Mouse (Mus musculus) layer of hippocampus, postnatal 10 days (tissue): Measurements from ENCODE around the gene Gm37240. TPM values are rescaled to one million over a fixed set of nuclear protein-coding genes. Genes with fewer than 3 reads are reported as not detected.

ENCODE experiments used
- DNase-seq, 2 experiments: peaks; one replicate each; pipeline ENCODE4 v3.0.0; 2021; ENCODE audit warnings: low spot score in 2 of 2
- total RNA-seq, 2 experiments: library from RNA; stranded (reverse); gene quantifications; 2 replicates each; pipeline ENCODE4 v1.2.3; 2021

The Gm37240 gene
- total RNA-seq, 2 experiments from 2014 or later: 0.75 to 0.80 TPM

DNA sequence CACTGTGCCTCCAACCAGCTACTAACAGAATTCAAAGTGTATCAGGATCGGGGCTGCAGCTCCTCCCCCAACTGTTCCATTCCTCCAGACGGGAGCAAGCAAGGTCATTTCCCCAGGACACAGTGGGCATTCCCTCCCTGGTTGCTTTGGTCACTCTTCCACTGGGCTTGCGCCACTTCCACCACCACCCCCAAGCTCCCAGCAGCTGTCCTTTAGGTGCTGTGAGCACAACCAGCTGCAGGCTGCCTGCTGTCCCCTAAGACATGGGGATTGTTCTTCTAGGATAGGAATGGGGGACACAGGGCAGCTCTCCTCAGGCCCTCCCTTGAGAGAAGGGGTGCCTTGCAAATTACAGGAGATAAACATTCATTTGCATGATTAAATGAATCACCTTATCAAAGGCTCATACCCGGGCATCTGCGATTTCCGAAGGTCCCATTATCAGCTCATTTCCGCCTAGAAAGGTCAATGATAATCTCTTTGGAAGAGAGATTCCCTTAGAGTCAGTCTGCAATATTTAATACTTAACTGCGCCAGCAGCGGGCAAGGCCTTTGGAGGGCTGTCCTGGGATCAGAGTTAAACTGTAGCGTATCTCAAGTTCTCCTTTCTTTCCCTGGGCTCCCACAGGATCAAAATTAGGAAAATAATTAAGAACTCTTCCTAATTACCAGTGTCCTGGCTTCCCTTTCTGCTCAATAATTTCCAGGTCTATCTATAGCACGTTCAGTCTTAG, 1247.4 kb downstream of the Gm37240 start:
- no peak for DNase-seq

DNA sequence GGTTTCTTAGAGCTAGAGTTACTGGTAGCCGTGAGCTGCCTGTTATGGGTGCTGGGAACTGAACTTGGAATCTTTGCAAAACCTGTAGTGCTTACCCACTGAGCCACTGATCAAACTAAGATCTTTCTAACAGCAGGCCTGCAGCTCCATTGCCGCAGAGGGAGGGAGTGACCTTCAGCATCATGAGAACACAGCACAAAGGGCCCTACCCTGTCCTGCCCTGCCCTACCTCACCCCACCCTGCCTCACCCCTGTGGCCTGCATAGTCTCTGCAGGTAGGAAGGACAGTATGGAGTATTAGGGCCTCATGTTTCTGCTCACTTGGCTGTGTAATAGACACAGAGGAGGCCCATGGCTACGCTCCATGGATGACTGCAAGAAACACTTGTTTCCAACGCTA, 1248.5 kb downstream of the Gm37240 start:
- no peak for DNase-seq

DNA sequence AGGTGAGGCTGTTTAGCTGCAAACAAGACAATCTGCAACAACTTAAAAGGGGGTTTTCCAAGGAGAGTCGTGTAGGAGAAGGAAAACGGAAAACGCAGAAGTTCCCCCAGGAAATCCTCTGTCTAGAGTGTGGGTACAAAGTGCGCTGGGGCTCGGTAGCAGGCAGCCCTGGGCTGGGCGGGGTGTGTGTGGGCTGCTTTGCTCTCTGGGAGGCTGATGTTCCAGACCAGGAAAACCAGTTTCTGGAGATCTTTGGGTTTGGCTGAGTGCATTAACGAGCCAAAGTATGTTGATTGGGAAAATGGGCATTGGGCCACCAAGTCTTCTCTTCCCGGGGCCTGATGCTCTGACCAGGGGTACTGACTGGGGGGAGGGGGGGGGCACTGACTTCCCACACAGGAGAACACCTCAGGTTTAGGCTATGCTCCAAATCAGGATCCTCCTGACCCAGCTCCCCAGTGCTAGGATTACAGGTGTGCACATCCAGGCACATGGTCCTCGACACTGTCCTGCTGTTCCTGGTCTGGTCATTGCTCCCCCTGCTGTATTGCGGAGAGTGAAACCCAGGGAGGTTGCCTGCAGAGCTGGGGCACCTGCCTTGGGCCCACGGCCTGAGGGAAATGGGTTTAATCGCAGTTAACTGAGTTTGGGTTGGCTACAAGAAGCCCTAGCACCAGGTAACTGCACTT, 1249.3 kb downstream of the Gm37240 start:
- DNase-seq: no peak

DNA sequence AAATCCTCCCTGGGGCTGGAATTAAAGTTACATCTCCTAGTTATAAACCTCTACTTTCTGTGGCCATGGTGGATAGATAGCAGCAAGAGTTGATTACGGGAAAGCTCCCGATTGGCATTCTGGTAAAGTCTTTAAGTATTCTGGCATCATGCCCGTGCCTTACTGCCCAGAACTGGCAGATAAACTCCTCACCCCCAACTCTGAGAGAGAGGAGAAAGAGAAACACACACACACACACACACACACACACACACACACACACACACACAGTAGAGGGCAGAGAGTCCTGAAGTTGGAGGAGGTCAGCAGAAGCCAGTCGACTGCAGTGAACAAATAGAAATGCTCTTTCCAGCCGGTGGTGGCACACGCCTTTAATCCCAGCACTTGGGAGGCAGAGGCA, 1250.2 kb downstream of the Gm37240 start:
- DNase-seq: no peak

DNA sequence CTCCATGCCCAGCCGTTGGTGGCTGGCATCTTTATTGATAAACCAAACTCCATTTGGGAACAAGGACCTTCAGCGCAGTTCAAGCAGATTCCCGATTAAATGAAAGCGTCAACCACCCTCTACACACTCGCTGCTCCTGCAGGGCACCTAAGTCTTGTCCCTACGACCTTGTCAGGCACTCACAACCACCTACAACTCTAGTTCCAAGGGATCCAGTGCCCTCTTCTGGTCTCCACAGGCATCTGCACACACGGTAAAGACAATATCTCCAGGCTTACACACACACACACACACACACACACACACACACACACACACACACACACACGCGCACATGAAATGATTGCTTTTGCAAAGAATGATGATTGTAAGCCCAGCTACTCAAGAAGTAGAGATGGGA, 1255.7 kb downstream of the Gm37240 start:
- no peak for DNase-seq

DNA sequence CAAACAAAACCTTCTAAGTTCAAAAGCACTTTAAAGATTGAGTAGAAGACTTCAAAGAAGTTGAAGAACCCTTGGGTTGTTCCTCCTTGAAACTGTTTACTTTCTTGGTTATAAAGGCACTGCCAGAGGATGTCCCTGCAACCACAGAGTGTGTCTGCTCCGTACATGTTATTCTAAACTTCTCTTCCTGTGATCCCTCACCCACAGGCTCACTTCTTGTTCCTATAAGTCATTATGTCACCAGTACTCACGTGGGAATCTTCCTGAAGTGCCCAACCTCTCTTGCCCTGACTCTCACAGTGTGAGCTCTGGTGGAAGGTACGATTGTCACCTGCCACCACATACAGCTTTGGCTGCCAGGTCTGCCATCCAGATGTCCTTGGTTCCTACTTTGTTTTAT, 1265.3 kb downstream of the Gm37240 start:
- DNase-seq: no peak

DNA sequence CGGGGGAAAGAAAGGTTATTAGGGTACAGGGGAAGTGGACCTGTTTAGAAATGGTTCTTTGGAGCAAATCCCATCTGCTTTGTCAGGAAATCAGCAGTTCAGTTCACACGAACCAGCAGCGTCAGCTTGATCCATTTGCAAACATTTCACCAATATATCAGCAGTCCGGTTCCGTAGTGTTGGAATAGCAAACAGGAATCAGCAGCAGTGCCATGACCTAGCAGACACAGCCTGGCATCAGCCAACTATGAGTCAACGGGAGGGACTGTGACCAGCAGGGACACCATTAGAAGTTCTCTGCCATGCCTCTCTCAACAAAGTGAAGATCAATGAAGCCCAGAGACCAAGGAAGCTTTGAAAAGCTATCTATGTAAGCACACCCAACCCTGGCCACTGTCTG, 1267.6 kb downstream of the Gm37240 start:
- no peak for DNase-seq

DNA sequence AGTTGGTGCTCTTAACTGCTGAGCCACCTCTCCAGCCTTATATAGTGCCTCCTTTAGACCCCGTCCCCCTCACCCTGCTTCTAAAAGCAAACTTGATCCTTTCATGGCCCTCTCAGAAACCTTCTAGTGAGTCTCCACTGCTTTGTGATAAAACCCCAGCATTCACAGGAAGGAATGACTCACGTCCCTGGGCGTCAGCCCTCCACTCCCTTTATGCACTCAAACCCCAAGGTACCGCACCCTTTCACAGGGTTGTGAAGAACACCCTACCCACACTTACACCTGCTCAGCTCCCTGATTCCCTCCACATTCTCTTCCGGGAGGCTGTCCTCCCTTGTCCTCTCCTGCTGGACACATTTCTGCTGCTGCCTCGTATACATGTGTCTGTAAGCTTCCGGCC, 1268.3 kb downstream of the Gm37240 start:
- no peak for DNase-seq

DNA sequence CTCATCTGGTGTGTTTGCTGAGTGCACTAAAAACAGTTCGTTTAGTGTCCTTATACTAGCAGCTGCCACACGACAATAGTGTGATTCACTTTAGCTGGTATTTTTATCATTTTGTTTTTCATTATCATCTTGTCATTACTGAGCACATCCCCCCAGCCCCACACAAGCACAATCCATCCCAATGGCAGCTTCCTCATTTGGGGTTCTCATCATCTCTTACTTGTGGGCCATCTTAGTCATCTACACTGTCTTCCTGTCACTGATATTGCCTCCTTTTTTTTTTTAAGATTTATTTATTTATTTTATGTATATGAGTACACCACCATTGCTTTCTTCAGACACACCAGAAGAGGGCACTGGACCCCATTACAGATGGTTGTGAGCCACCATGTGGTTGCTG, 1268.7 kb downstream of the Gm37240 start:
- no peak for DNase-seq

DNA sequence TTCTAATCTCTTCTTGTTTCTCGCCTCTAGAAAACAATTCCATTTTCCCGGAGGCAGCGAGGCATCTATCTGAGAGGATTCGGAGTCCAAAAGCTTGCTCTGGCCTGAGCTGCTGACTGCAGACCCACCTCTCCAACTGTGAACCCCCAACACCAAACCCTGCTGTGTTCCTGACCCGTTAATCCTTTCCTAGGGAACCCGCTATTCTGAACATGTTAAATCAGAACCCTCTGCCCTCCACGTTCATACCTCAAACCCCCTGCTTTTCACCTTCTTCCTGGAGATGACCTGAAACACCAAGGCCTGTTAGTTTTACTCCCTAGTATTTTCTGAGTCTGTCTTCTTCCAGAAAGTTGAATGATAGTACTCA, 1271.5 kb downstream of the Gm37240 start:
- no peak for DNase-seq

DNA sequence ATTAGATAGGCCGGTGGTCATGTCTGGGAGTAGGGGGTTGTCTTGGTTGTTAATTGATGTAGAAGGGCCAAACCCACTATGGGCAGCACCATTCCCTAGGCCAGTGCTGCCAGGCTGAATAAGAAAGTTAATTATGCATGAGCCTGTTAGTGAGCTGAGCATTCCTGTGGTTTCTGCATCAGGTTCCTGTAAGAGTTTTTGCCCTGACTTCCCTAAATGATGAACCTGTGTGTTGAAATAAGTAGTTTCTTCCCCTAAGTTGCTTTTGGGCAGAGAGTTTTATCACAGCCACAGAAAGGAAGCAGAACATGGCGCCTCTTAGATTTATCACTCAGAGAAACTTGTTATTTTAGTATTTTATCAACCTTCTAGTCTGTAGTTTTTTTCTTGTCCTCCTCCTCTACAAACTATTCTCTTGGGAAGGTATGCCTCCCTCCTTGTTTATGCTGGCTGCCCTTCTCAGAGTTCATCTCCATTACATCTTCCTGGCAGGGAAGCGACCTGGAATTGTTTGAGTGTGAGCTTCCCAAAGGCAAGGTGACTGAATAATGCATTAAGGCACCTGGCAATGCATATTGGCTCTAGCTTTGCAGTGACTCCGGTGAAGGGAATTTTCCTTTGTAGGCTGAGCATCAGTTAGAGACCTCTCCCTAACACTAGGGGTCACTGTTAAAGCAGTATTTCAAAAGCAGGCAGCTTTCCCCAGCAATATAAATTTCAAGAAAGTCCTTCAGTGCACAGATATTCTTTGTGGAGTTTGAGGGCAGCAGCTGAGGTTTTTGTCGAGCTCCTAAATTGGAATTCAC, 1272.1 kb downstream of the Gm37240 start:
- DNase-seq: peak; percentile 14 to 22

DNA sequence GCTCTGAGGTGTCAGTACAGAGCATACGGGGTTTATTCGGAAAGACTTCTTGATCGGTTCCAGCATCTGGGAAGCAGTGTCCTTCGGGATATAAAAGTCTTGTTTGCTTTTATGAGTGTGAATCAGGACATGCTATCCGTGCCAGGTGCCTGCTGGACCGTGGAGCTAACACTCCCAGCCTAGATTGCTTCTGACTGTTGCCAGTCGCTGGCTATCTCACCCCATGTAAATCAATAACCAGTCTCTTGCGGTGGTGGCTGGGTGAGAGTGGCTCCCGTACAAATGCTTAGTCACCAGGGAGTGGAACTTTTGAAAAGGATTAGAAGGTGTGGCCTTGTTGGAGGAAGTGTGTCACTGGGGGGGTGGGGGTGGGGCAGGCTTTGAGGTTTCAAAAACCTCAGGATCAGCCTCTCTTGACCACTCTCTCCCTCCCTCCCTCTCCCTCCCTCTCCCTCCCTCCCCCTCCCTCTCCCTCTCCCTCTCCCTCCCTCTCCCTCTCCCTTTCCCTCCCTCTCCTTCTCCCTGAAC, 1277.1 kb downstream of the Gm37240 start:
- DNase-seq: no peak

DNA sequence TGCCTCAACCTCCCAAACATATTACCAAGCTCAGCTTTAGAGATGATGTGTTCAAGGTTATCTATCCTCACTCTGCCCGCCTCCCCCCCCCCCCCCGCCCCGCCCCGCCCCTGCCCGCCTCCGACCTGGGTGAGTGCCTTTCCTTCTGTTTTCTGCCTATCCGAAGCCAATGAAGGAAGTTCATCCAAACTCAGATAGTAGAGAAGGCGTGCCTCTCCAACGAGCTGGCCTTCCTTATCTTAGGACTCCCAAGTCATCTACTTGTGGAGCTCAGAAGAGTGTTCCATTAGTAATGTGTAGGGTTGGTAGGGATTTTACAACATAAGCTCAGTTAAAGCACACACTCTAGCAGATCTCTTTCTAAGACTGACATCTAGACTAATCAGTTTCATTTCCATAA, 1284.1 kb downstream of the Gm37240 start:
- no peak for DNase-seq

DNA sequence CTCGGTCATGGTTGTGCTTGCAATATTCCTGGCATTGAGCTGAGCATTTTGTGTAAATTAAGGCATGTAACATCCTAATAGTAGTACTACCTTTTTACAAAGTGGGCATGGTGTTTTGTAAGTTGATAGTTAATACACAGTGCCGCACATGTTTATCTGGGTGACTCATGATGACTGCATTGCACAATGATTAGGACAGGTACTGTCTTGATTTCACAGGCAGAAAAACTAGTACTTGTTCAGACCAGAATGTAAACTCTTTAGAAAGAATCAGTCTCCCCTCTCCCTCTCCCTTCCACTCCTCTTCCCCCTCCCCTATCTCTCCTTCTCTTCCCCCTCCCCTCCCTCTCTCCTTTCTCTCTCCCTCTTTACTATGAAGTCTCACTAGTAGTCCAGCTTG, 1284.6 kb downstream of the Gm37240 start:
- DNase-seq: no peak

DNA sequence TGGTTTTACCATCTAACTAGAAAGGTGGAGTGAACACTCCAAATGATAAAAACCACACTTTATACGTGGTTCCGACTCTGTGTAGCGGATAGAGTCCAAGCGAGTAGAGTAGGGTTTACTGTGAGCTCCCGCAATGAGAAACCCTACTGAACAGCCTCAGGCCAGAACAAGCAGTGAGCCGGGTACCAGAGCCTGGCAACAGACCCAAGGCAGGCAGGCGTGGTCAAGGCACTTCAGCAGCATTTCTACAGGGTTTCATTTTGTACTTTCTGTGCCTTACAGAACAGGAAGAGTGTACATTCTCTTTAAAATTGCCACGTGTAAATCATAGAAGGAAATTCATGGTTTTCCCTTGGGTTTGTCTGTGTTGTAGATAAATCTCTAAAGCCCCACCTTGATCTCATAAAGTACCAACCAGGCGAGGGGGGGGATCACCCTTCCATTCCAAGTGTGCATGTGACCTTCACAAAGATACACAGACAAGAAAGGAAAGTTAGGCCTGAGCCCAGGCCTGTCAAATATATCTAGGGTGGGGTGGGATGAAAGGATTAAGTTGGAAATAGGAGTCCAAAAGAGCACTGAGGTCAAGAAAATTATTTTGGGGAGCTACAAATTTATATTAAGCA, 1285.3 kb downstream of the Gm37240 start:
- no peak for DNase-seq

DNA sequence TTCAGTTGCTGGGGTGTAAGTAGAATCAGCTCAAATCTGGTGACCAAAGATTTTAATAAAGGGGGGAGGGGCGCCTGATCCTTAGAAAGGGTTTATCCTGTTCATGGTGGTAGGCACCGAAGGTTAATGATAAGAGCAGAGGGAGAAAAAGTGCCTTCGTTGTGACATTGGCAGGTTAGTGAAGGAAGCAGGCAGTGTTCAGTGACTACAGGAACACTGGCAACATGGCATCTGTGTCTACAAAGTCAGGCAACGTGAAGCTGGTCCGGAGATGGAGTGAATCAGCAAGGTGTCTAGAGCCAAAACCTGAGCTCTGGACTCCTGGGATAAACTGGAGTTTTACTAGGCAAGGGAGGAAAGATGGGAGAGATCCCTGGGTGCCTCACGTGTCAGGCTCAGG, 1288.6 kb downstream of the Gm37240 start:
- DNase-seq: no peak

DNA sequence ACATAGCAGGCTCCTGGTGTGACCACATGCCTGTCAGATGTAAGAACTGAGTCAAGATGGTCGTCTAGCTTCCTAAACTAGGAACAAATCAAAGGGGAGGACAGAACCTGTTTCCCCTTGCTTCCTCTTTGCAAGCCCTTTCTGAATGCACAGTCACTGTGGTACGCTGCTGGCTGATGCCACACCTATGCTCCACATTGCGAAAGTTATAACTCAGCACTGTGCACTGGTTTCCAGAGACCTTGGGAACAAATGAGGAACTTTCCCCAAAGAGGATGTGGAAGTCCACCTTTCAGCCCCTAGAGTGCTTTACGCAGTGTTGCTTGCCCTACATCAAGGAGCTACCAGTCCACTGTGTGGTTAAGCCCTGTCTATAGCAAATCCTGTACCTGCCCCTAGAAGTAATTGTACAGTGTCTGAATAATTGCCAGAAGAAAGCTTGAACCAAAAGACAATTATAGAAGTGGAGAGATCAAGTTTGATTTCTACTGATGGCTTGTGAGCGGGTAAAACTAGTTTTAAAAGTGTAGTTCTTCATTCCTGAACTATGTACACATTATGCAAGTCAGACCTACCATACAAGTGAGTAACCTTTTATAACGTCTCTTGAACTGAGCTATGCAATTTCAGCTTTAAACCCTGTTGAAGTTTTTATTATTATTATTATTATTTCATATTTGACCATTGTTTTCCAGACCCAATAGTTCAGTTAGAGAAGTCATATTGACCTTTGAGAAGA, 1289.2 kb downstream of the Gm37240 start:
- no peak for DNase-seq

DNA sequence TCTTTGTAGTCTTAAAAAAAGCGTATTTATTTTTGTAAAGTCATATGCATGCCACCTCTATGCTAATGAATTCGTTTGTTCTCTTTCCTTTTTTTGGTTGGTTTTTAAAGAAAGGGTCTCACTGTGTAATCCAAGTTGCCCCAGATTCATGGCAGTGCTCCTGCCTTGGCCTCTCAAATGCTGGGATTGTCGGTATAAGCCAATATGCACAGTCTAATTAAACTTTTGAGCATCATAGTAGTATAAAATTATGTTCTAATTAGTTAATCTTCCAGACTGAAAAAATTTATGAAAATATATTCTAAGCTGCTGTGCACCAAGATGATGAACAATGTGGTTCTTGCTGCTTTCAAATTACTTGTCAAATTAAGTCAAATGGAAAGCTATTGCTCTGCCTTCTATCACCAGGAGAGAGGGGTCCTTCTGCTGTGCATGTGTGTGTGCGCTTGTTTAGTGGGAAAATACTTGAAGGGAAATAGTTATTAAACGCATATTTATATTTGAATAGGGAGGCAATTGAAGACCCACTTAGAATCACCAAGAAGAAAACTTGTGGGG, 1291.6 kb downstream of the Gm37240 start:
- DNase-seq: no peak

DNA sequence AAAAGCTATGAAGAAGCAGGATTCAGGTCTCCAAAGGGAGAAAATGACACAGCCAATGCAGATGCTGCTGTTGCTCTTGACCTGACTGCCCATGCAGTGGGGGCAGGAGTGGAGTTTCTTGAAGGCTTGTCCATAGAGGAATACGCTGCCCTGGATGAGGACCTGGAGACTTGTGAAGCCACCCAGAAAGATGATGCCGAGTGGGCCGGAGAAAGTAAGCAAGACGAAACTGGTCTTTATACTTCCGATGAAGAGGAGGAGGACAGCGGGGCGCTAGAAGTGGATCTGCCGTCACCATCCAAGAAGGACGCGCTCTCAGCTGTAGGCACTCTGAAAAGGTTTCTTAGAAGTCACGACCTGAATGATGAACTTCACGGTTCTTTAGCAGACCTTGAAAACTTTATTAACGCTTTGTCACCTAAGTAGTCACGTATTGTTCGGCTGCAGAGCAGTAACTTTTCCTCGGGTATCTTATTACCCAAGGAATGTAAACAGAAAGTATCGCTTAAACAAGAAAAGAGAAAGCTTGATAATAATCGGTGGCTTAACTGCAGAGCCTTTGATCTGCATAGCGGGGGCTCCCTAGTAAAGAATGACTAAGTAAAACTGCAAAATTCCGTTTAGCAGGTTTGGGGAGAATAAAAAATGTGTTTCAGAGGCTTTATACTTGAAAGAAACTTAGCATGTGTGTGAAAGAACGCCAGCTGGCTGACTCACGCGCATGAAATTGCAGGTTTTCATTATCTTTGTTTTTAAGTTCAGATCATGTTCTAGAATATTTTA, 1292.2 kb downstream of the Gm37240 start:
- no peak for DNase-seq

DNA sequence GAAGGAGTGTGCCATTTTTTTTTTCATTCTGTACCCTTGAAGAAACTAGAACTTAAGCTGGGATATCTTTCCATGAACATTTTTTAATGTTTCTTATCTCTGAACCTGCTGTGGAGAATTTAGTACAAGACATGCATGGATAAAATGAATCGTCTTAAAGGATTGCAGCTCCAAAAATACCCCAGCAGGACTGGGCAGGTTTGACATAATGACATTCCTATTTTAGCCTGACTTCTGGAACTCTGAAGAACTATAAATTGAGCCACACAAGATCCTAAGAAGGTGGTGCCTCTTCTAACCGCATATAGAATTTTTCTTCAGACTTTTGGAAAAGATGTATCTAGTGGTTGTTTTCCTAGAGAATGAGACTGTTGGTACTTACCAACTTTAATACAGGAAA, 1294.0 kb downstream of the Gm37240 start, which contains the start of gene Tigd4:
TSS of gene Tigd4 (plus strand) at position 301 of the 400 bp plus-strand sequence.
- no peak for DNase-seq
